Mouse (Mus musculus) heart, postnatal 14 days (tissue): ENCODE results near the gene Olfr811. TPM values are rescaled to one million over a fixed set of nuclear protein-coding genes. Genes with fewer than 3 reads are reported as not detected.

Source experiments
- DNase-seq, 2 experiments: peaks; one replicate each; pipeline ENCODE4 v3.0.0; 2021 to 2022
- intact Hi-C: fragments of 180-260 bp; cut with DNase I; formaldehyde crosslinking; loops from one replicate; pipeline ENCODE4 v1.15.1; 2025
- long read RNA-seq, 2 experiments: library from polyadenylated mRNA; stranded (forward); transcript quantifications; one replicate each; pipeline ENCODE4 v2.0.0; 2021
- total RNA-seq, 2 experiments: library from RNA; stranded (reverse); gene quantifications; 2 replicates each; pipeline ENCODE4 v1.2.3; 2021

Gene Olfr811
- not detected for total RNA-seq
- long read RNA-seq, experiment 1, result 0 reads
- long read RNA-seq, experiment 2, result 0 reads

GRCm38 (mm10) chr10:129804296-129804695, at the start of gene Olfr811:
Gene Olfr811 (minus strand): TSS chr10:129804396.
- no peak for DNase-seq
- intact Hi-C loops, result no loop called here

GRCm38 (mm10) chr10:129847343-129847742, 43.1 kb upstream of the Olfr811 start:
- intact Hi-C loops, result no loop called here
- DNase-seq, result no peak

GRCm38 (mm10) chr10:129845994-129846393, 41.8 kb upstream of the Olfr811 start, which contains the start of gene Olfr812:
Gene Olfr812 (minus strand): TSS chr10:129846094.
- no peak for DNase-seq

GRCm38 (mm10) chr10:129794817-129795216, 9.4 kb downstream of the Olfr811 start, which contains the start of gene Olfr810:
Gene Olfr810 (minus strand): TSS chr10:129794917.
- intact Hi-C loops, result no loop called here
- no peak for DNase-seq

More at GRCm38 (mm10) chr10:129845994-129846393, 41.8 kb upstream of the Olfr811 start, which contains the start of gene Olfr812:
- intact Hi-C loops, result no loop called here

- no peak for DNase-seq
- intact Hi-C loops, result no loop called here
These were observed 26.1 kb downstream of the Olfr811 start for GRCm38 (mm10) chr10:129778123-129778522.

- no peak for DNase-seq
- intact Hi-C loops, result no loop called here
These were observed 29.9 kb downstream of the Olfr811 start, which contains the start of gene Olfr809 for GRCm38 (mm10) chr10:129774338-129774737. Gene Olfr809 (plus strand): TSS chr10:129774638.

GRCm38 (mm10) chr10:129765182-129765581, 39.0 kb downstream of the Olfr811 start, which contains the start of gene Olfr808:
Gene Olfr808 (plus strand): TSS chr10:129765482.
- intact Hi-C loops, result no loop called here
- no peak for DNase-seq

GRCm38 (mm10) chr10:129757693-129758092, 46.5 kb downstream of the Olfr811 start, which contains the start of gene Olfr807:
Gene Olfr807 (minus strand): TSS chr10:129757793.
- no peak for DNase-seq
- intact Hi-C loops, result no loop called here

Other genes starting within 250 kb of the Olfr811 start
- not detected for gene Olfr794, start 236.7 kb downstream of the Olfr811 start, total RNA-seq
- not detected for gene Olfr796, start 191.8 kb downstream of the Olfr811 start, total RNA-seq
- gene Olfr798, start 176.5 kb downstream of the Olfr811 start, total RNA-seq, result not detected
- not detected for gene Olfr799, start 166.9 kb downstream of the Olfr811 start, total RNA-seq
- not detected for gene Olfr800, start 146.7 kb downstream of the Olfr811 start, total RNA-seq
- gene Olfr801, start 130.5 kb downstream of the Olfr811 start, total RNA-seq, result not detected
- not detected for gene Olfr802, start 116.2 kb downstream of the Olfr811 start, total RNA-seq
- not detected for gene Olfr803, start 110.1 kb downstream of the Olfr811 start, total RNA-seq
- gene Olfr804, start 101.2 kb downstream of the Olfr811 start, total RNA-seq, result not detected
- gene Olfr805, start 75.0 kb downstream of the Olfr811 start, total RNA-seq, result not detected
- not detected for gene Olfr806, start 62.5 kb downstream of the Olfr811 start, total RNA-seq
- not detected for gene Olfr807, start 46.6 kb downstream of the Olfr811 start, total RNA-seq
- not detected for gene Olfr808, start 38.9 kb downstream of the Olfr811 start, total RNA-seq
- not detected for gene Olfr809, start 29.8 kb downstream of the Olfr811 start, total RNA-seq
- not detected for gene Olfr810, start 9.5 kb downstream of the Olfr811 start, total RNA-seq
- gene Olfr812, start 41.7 kb upstream of the Olfr811 start, total RNA-seq, result not detected
- gene Olfr813, start 51.0 kb upstream of the Olfr811 start, total RNA-seq, result not detected
- not detected for gene Olfr814, start 75.5 kb upstream of the Olfr811 start, total RNA-seq
- not detected for gene Olfr815, start 101.5 kb upstream of the Olfr811 start, total RNA-seq
- gene Olfr816, start 111.2 kb upstream of the Olfr811 start, total RNA-seq, result not detected
- gene Olfr818, start 144.7 kb upstream of the Olfr811 start, total RNA-seq, result not detected
- gene Olfr819, start 162.9 kb upstream of the Olfr811 start, total RNA-seq, result not detected
- gene Olfr247, start 171.7 kb upstream of the Olfr811 start, total RNA-seq, result not detected
- gene Gm10310, start 180.7 kb upstream of the Olfr811 start, total RNA-seq, result not detected
- gene Olfr820, start 208.2 kb upstream of the Olfr811 start, total RNA-seq, result not detected
- gene Olfr821, start 226.0 kb upstream of the Olfr811 start, total RNA-seq, result not detected